Mouse (Mus musculus): ENCODE data around the gene Iqce.

The Iqce gene

DNA sequence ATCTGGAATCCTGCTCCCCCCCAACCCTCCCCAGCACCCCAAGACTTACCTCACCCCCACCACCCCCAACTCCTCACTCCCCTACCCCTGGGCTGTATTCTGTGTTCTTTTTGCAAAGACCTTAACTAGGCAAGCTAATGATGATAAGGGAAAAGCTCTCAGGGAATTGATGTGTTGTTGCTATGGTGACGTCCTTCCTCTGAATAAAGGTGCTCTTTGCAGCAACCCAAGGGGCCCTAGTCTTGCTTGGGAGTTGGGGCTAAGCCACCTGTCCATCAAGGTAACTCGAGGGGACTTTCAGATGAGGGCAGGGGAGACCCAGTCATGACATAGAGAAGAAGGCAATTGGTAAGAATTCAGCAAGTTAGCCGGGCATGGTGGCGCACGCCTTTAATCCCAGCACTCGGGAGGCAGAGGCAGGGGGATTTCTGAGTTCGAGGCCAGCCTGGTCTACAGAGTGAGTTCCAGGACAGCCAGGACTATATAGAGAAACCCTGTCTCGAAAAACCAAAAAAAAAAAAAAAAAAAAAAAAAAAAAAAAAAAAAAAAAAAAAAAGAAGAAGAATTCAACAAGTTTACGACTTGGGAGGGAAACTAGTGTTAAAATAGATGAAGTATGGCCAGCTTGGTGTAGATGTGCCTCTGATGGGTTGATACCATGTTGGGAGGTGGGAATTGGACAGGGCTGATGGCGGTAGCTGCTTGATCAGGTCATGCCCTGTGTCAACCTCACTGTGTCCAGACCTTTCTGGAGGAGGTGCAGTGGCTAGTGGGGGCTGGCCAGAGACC lies 86.7 kb downstream of the Iqce start:
- DNase-seq (ENCODE audit: low read depth, low spot score), result no peak

DNA sequence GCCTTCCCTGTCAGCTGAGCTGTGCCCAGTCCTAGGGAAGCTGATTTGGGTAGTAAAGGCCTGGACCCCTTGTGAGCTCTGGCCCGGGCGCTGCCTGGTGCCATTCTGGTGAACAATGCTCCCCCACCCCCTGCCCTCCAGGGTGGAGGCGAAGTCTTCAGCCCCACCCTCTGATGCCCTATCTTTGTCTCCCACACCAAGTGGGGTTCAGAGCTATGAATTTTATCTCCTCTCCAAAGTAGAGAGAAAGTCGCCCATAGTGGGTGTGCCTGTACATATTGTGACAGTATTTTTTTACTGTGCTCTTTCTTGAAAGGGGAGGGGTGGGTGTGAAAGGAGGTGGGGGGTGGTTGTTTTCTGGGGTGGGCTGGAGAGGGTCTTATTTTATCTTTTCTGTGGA lies 87.3 kb downstream of the Iqce start:
- no peak for DNase-seq (ENCODE audit: low read depth, low spot score)

DNA sequence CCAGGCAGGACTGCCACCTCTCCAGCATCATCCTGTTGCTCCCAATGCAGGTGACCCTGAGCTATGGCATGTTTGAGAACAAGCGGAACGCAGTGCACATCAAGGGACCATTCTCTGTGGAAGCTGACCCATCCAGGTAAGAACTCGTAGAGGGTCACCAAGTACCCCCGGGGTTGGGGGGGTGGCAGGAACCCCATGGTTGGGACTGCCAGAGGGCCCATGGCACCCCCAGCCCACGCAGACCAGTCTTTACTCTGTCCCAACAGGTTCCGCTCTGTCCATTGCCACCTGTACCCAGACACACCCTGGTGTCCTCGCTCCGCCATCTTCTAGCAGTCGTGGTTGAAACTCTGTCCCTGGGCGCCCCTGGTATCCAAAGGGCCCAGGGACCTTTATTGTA lies 88.0 kb downstream of the Iqce start:
- no peak for DNase-seq (ENCODE audit: low read depth, low spot score)

DNA sequence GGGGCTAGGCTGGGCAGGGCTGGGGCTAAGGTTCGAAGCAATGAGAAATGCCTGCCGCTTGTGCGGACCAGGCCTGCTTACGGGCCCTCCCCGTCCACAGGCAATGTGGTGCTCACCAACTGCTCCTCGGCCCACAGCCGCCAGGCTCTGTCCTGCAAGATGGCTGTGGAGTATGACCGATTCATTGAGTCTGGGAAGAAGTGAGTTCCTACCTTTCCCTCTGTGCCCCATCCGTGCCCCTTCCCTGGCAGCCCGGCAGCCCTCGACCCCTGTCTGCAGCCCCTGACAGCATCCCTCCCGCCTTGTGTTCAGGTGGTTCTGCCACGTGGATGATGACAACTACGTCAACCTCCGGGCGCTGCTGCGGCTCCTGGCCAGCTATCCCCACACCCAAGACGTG lies 90.0 kb downstream of the Iqce start:
- DNase-seq (ENCODE audit: low read depth, low spot score), result no peak
